Mouse (Mus musculus): Measurements from ENCODE around the gene Pcbp2.

The Pcbp2 gene

GRCm38 (mm10) chr15:102461430-102462075, 8.8 kb upstream of the Pcbp2 start:
- in situ Hi-C loops (cut with MboI, MseI) = loop anchor here (10.0 kb wide), 1 partner anchor 467 kb away; no protein-coding TSS in a partner anchor

GRCm38 (mm10) chr15:102463666-102464065, 6.7 kb upstream of the Pcbp2 start:
- in situ Hi-C loops (cut with MboI, MseI) = loop anchor here (10.0 kb wide), 1 partner anchor 469 kb away; no protein-coding TSS in a partner anchor

GRCm38 (mm10) chr15:102468675-102469370, 1.5 kb upstream of the Pcbp2 start:
- in situ Hi-C loops (cut with MboI, MseI) = loop anchor here (10.0 kb wide), 1 partner anchor 474 kb away; no protein-coding TSS in a partner anchor

GRCm38 (mm10) chr15:102470605-102471294, 411 bp downstream of the Pcbp2 start:
- in situ Hi-C loops (cut with MboI, MseI) = loop anchor here (5.0 kb wide), 1 partner anchor 47 kb away; the partner anchor contains the start of genes Map3k12 and Tarbp2

- in situ Hi-C loops (cut with MboI, MseI) = loop anchor here (5.0 kb wide), 1 partner anchor 46 kb away; the partner anchor contains the start of genes Map3k12 and Tarbp2
Measured at GRCm38 (mm10) chr15:102471295-102471645, 931 bp downstream of the Pcbp2 start.

GRCm38 (mm10) chr15:102471727-102472126, 1.4 kb downstream of the Pcbp2 start:
- in situ Hi-C loops (cut with MboI, MseI) = loop anchor here (5.0 kb wide), 1 partner anchor 46 kb away; the partner anchor contains the start of genes Map3k12 and Tarbp2

- in situ Hi-C loops (cut with MboI, MseI) = loop anchor here (5.0 kb wide), 1 partner anchor 44 kb away; the partner anchor contains the start of genes Map3k12 and Tarbp2
Measured at GRCm38 (mm10) chr15:102473246-102473645, 2.9 kb downstream of the Pcbp2 start.

GRCm38 (mm10) chr15:102474520-102474919, 4.2 kb downstream of the Pcbp2 start:
- in situ Hi-C loops (cut with MboI, MseI) = loop anchor here (5.0 kb wide), 1 partner anchor 43 kb away; the partner anchor contains the start of genes Map3k12 and Tarbp2

- in situ Hi-C loops (cut with MboI, MseI) = no loop called here
Measured at GRCm38 (mm10) chr15:102483136-102483535, 12.8 kb downstream of the Pcbp2 start.

GRCm38 (mm10) chr15:102485853-102486252, 15.5 kb downstream of the Pcbp2 start:
- in situ Hi-C loops (cut with MboI, MseI) = no loop called here

GRCm38 (mm10) chr15:102487664-102488063, 17.3 kb downstream of the Pcbp2 start:
- in situ Hi-C loops (cut with MboI, MseI) = no loop called here

GRCm38 (mm10) chr15:102498322-102498721, 28.0 kb downstream of the Pcbp2 start:
- in situ Hi-C loops (cut with MboI, MseI) = no loop called here

GRCm38 (mm10) chr15:102499370-102499769, 29.0 kb downstream of the Pcbp2 start:
- in situ Hi-C loops (cut with MboI, MseI) = no loop called here

GRCm38 (mm10) chr15:102499851-102500250, 29.5 kb downstream of the Pcbp2 start:
- in situ Hi-C loops (cut with MboI, MseI) = no loop called here

GRCm38 (mm10) chr15:102500479-102500878, 30.1 kb downstream of the Pcbp2 start:
- in situ Hi-C loops (cut with MboI, MseI) = no loop called here

GRCm38 (mm10) chr15:102501084-102501814, 30.9 kb downstream of the Pcbp2 start:
- in situ Hi-C loops (cut with MboI, MseI) = no loop called here

- in situ Hi-C loops (cut with MboI, MseI) = no loop called here
Measured at GRCm38 (mm10) chr15:102502254-102502840, 32.0 kb downstream of the Pcbp2 start.

GRCm38 (mm10) chr15:102503447-102503846, 33.1 kb downstream of the Pcbp2 start, which contains the start of gene Gm10337:
Gene Gm10337, plus strand, starts transcription at chr15:102503722.
- in situ Hi-C loops (cut with MboI, MseI) = no loop called here

- in situ Hi-C loops (cut with MboI, MseI) = no loop called here
Measured at GRCm38 (mm10) chr15:102503924-102504782, 33.8 kb downstream of the Pcbp2 start.
